Mouse (Mus musculus): Measurements from ENCODE around the gene Prc1. TPM values are rescaled to one million over a fixed set of nuclear protein-coding genes. Genes with fewer than 3 reads are reported as not detected.

Gene Prc1
- polyA plus RNA-seq, 1 experiment from 2014 or later = 47.7 TPM

DNA sequence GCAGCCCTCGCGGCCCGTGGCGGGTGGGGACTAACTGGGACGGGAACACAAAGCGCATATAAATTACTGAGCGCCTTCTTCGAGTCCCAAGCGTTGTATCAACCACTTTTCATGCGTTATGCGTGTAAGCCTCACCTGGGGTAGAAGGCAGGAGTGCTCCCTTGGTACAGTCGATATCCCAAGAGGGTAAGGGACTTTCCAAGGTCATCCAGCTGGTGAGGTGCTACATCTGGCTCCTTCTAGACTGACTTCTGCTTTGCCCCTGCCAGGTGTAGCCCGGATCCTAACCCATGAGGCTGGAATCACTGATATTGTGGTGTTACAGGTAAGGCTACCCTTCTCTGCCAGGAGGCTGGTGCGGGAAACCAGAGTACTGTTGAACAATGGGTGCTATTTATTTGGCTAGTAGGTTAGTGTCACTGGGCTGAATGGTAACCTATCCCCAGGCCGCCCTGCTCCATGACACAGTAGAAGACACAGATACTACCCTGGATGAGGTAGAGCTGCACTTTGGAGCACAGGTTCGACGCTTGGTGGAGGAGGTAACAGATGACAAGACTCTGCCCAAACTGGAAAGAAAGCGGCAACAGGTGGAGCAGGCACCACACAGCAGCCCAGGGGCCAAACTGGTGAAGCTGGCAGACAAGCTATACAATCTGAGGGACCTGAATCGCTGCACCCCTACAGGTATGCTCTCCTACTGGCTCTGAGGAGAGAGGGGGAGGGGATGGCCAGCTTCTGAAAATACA, 49.2 kb downstream of the Prc1 start:
- peaks cover 32% of the 10 kb centered on the region for H3K4me1 ChIP-seq (ENCODE audit: control insufficient read depth, insufficient read depth, low read length)
- peak overlapping the region; percentile 70 for H3K27ac ChIP-seq (replicated peaks; ENCODE audit: low read depth, low read length)
- 27% methylated on average over 19 of the region's 19 CpGs for WGBS
- DNase-seq (no peak), ATAC-seq (ENCODE audit: low FRiP score, low TSS enrichment) (peak; percentile 11; the same call in 1 of the 2 replicates)
- H3K9ac ChIP-seq (replicated peaks; ENCODE audit: low read length) = peak overlapping the region; percentile 70
- H3K36me3 ChIP-seq (ENCODE audit: control insufficient read depth, insufficient read depth, low read length) = no peaks in the 10 kb centered on the region
- peak overlapping the region; percentile 76 for H3K4me2 ChIP-seq (ENCODE audit: low read length)
- no peaks in the 10 kb centered on the region for H3K9me3 ChIP-seq (ENCODE audit: control insufficient read depth, low read length)
- no peaks in the 10 kb centered on the region for H3K27me3 ChIP-seq (ENCODE audit: control insufficient read depth, insufficient read depth, low read length)
- peak overlapping the region; percentile 44 for H3K4me3 ChIP-seq (replicated peaks; ENCODE audit: low read depth, low read length)

DNA sequence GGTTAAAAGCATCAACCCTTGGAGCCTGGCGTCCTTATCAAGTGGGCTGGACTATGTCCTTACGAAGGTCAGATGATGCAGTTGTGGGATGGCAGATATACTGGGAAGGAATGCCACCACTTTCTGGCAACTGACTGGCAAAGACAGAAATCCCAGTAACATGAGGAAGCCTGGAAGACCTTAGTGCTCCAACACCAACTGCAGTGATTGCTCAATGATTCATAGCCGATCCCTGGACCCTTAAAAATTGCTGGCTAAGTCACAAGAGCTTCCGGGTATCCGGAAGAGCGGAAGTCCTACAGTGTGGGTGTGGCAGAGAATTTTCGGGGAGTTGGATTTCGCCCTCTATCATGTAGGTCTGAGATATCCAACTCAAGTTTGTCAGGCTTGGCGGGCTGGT, 51.9 kb downstream of the Prc1 start:
- WGBS = 95% methylated on average over 9 of the region's 9 CpGs

DNA sequence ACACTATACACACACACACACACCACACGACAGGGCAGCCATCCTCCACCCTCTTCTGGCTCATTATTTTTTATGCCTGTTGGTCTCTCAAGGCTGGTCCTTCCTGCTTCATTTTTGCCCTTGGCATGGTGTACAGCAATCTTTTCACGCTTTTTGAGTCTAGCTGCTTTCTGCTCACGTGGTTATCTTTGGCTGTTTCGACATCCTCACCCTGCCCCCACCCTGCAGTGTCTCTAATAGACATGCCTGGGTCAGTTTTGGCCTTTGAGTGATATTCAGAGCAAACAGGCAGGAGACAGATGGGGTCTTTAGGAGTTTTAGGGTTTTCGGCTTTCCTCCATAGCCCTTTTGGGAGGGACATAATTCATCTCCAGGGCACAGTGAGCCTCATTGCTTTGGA, 52.6 kb downstream of the Prc1 start:
- H3K4me3 ChIP-seq (replicated peaks; ENCODE audit: low read depth, low read length) = no peak overlapping the region
- H3K9me3 ChIP-seq (ENCODE audit: control insufficient read depth, low read length) = no peaks in the 10 kb centered on the region
- H3K4me1 ChIP-seq (ENCODE audit: control insufficient read depth, insufficient read depth, low read length) = peaks cover 15% of the 10 kb centered on the region
- peaks cover 19% of the 10 kb centered on the region for H3K36me3 ChIP-seq (ENCODE audit: control insufficient read depth, insufficient read depth, low read length)
- H3K27me3 ChIP-seq (ENCODE audit: control insufficient read depth, insufficient read depth, low read length) = no peaks in the 10 kb centered on the region
- DNase-seq (no peak), ATAC-seq (ENCODE audit: low FRiP score, low TSS enrichment) (no peak)
- H3K9ac ChIP-seq (replicated peaks; ENCODE audit: low read length) = no peak overlapping the region
- H3K4me2 ChIP-seq (ENCODE audit: low read length) = no peak overlapping the region
- WGBS = 87% methylated on average over 5 of the region's 5 CpGs
- H3K27ac ChIP-seq (replicated peaks; ENCODE audit: low read depth, low read length) = no peak overlapping the region

More for the DNA sequence above, 51.9 kb downstream of the Prc1 start:
- DNase-seq (no peak), ATAC-seq (ENCODE audit: low FRiP score, low TSS enrichment) (no peak)
- Histone ChIP-seq H3K27ac (replicated peaks; ENCODE audit: low read depth, low read length) (no peak overlapping the region), H3K4me1 (ENCODE audit: control insufficient read depth, insufficient read depth, low read length) (peaks cover 21% of the 10 kb centered on the region), H3K4me2 (ENCODE audit: low read length) (no peak overlapping the region), H3K9me3 (ENCODE audit: control insufficient read depth, low read length) (no peaks in the 10 kb centered on the region), H3K36me3 (ENCODE audit: control insufficient read depth, insufficient read depth, low read length) (peaks cover 14% of the 10 kb centered on the region), H3K27me3 (ENCODE audit: control insufficient read depth, insufficient read depth, low read length) (no peaks in the 10 kb centered on the region), H3K4me3 (replicated peaks; ENCODE audit: low read depth, low read length) (no peak overlapping the region), H3K9ac (replicated peaks; ENCODE audit: low read length) (no peak overlapping the region)

DNA sequence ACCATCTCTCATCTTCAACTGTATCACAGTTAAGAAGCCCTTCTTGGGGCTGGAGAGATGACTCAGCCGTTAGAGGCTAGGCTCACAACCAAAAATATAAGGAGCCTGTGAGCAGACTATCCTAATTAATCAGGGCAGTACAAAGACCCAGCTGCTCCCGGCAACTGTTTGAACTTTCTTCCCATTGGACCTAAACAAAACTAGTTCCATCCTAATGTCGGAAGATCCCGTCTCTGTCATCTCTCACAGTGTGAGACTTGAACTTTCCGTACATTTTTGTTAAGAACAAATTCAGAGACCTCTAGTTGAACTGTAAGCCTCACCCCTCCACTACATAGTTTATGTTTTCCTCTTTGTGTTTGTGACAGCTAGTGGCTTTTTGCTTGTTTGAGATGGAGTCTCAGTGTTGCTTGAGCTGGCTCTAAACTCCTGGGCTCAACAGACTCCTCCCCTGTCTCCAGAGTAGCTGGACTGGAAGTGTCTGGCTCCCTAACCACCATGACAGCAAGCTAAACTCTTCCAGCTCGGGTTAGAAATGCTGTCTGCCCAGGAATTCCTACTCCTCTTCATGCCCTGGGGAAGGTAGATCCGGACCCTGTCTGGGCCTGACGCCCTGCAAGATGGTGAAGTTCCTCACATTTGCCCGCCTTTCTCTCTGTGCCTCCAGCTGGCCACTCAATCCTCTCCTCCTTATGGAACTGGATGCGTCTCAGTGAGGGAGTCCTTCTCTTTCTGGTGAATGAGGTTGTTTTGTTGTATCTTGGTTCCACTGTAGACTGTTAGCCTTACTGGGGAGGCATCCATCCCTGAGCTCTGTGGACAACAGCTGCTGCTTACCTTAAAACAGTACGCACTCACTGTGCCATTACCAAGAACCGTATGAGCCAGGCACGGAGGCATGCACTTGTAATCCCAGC, 53.7 kb downstream of the Prc1 start:
- Histone ChIP-seq H3K27ac (replicated peaks; ENCODE audit: low read depth, low read length) (no peak overlapping the region), H3K9me3 (ENCODE audit: control insufficient read depth, low read length) (no peaks in the 10 kb centered on the region), H3K36me3 (ENCODE audit: control insufficient read depth, insufficient read depth, low read length) (peaks cover 30% of the 10 kb centered on the region), H3K4me1 (ENCODE audit: control insufficient read depth, insufficient read depth, low read length) (peaks cover 6% of the 10 kb centered on the region; the same call in 1 of the 2 replicates), H3K4me3 (replicated peaks; ENCODE audit: low read depth, low read length) (no peak overlapping the region), H3K9ac (replicated peaks; ENCODE audit: low read length) (no peak overlapping the region), H3K27me3 (ENCODE audit: control insufficient read depth, insufficient read depth, low read length) (no peaks in the 10 kb centered on the region), H3K4me2 (ENCODE audit: low read length) (no peak overlapping the region)
- 77% methylated on average over 13 of the region's 13 CpGs for WGBS
- DNase-seq = no peak
- no peak for ATAC-seq (ENCODE audit: low FRiP score, low TSS enrichment)

DNA sequence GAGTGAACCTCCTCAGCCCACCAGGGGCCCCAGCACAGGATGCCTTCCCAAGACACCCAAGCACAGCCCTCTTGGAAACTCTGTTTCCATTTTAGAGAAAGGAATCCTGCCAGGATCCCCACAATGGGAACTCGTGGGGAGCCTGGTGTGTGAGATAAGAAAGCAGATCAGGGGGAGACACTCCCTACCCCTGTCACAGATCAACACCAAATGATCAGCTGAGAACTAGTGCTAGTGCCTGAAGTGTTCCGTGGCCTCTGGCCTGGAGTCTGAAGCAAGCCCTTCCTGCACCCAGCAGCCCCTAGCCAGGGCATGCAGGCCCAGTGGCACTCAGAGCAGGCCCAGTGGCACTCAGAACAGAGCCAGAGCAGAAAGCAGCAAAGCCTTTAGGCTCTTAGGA, 56.6 kb downstream of the Prc1 start:
- ATAC-seq (ENCODE audit: low FRiP score, low TSS enrichment) (no peak), DNase-seq (no peak)
- Histone ChIP-seq H3K27me3 (ENCODE audit: control insufficient read depth, insufficient read depth, low read length) (no peaks in the 10 kb centered on the region), H3K4me1 (ENCODE audit: control insufficient read depth, insufficient read depth, low read length) (no peaks in the 10 kb centered on the region), H3K4me3 (replicated peaks; ENCODE audit: low read depth, low read length) (no peak overlapping the region), H3K27ac (replicated peaks; ENCODE audit: low read depth, low read length) (no peak overlapping the region), H3K9ac (replicated peaks; ENCODE audit: low read length) (no peak overlapping the region), H3K9me3 (ENCODE audit: control insufficient read depth, low read length) (no peaks in the 10 kb centered on the region), H3K4me2 (ENCODE audit: low read length) (no peak overlapping the region), H3K36me3 (ENCODE audit: control insufficient read depth, insufficient read depth, low read length) (peaks cover 52% of the 10 kb centered on the region)
- 78% methylated on average over 2 of the region's 2 CpGs for WGBS

DNA sequence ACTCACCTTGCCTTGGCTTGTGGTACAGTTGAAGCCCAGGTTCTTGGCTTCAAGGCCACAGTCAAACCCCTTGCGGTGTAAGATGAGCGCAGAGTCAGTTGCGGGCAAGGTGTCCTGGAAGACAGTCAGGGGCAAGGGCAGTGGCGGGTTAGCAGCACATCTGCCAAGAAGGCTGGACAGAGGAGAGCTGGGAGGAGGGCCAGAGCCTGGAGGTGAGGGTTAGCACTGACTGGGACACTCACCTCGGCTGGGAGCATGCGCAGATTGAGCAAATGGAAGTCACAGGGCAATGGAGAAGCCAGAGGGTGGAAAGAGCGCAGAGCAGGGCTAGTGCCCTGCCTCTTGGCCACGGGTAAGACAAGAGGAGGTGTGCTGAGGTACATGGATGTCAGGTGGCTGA, 58.7 kb downstream of the Prc1 start:
- peaks cover 71% of the 10 kb centered on the region for H3K36me3 ChIP-seq (ENCODE audit: control insufficient read depth, insufficient read depth, low read length)
- no peaks in the 10 kb centered on the region for H3K4me1 ChIP-seq (ENCODE audit: control insufficient read depth, insufficient read depth, low read length)
- H3K27ac ChIP-seq (replicated peaks; ENCODE audit: low read depth, low read length) = no peak overlapping the region
- no peak for DNase-seq
- H3K9ac ChIP-seq (replicated peaks; ENCODE audit: low read length) = no peak overlapping the region
- no peaks in the 10 kb centered on the region for H3K27me3 ChIP-seq (ENCODE audit: control insufficient read depth, insufficient read depth, low read length)
- no peak for ATAC-seq (ENCODE audit: low FRiP score, low TSS enrichment)
- H3K9me3 ChIP-seq (ENCODE audit: control insufficient read depth, low read length) = no peaks in the 10 kb centered on the region
- 93% methylated on average over 8 of the region's 8 CpGs for WGBS
- no peak overlapping the region for H3K4me2 ChIP-seq (ENCODE audit: low read length)
- H3K4me3 ChIP-seq (replicated peaks; ENCODE audit: low read depth, low read length) = no peak overlapping the region

DNA sequence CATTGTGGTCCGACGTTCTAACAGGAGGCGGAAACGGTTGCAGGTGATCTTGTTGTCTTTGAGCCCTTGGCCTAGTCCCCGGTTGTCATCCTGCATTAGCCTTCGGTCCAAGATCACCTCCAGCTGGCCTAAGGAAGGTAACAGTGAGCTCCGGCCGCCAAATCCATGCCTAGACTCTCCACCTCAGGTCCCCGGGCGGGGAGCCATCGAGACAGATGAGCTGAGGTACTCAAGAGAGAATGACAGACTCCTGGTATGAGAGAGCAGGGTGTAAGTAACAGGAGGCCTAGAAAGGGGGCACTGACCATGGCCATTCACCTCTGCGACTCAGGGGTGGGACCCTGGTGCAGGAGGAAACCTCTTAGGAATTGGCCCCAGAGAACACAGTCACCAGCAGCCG, 62.1 kb downstream of the Prc1 start:
- Histone ChIP-seq H3K4me1 (ENCODE audit: control insufficient read depth, insufficient read depth, low read length) (no peaks in the 10 kb centered on the region), H3K9me3 (ENCODE audit: control insufficient read depth, low read length) (no peaks in the 10 kb centered on the region), H3K4me2 (ENCODE audit: low read length) (no peak overlapping the region), H3K9ac (replicated peaks; ENCODE audit: low read length) (no peak overlapping the region), H3K4me3 (replicated peaks; ENCODE audit: low read depth, low read length) (no peak overlapping the region), H3K27ac (replicated peaks; ENCODE audit: low read depth, low read length) (no peak overlapping the region; the same call in 1 of the 2 replicates), H3K36me3 (ENCODE audit: control insufficient read depth, insufficient read depth, low read length) (peaks cover 90% of the 10 kb centered on the region), H3K27me3 (ENCODE audit: control insufficient read depth, insufficient read depth, low read length) (no peaks in the 10 kb centered on the region)
- ATAC-seq (ENCODE audit: low FRiP score, low TSS enrichment) = no peak
- 89% methylated on average over 13 of the region's 13 CpGs for WGBS
- DNase-seq = no peak

DNA sequence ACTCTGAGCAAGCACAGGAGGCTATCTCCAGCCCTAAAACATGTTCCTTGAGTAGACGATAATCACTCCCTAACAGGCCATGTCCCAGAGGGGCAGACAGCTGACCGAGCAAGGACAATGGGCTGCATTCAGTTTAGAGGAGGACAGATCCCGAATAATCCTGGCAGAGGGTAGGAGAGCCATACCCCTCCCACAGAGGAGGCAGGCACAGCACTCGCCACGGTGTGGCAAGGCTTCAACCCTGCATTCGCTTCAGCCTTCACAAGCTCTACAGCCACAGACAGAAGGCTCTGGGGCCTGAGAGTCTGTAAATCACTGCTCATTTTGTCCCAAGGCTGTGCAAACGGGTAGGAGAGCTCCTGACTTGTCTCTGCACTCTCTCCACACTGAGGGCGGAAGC, 62.9 kb downstream of the Prc1 start:
- WGBS = 16% methylated on average over 8 of the region's 8 CpGs
- H3K27me3 ChIP-seq (ENCODE audit: control insufficient read depth, insufficient read depth, low read length) = no peaks in the 10 kb centered on the region
- no peak overlapping the region for H3K4me3 ChIP-seq (replicated peaks; ENCODE audit: low read depth, low read length)
- H3K4me1 ChIP-seq (ENCODE audit: control insufficient read depth, insufficient read depth, low read length) = no peaks in the 10 kb centered on the region
- peak; percentile 29 for DNase-seq
- peaks cover 91% of the 10 kb centered on the region for H3K36me3 ChIP-seq (ENCODE audit: control insufficient read depth, insufficient read depth, low read length)
- H3K9me3 ChIP-seq (ENCODE audit: control insufficient read depth, low read length) = no peaks in the 10 kb centered on the region
- no peak overlapping the region for H3K4me2 ChIP-seq (ENCODE audit: low read length)
- H3K27ac ChIP-seq (replicated peaks; ENCODE audit: low read depth, low read length) = no peak overlapping the region; the same call in 1 of the 2 replicates
- no peak for ATAC-seq (ENCODE audit: low FRiP score, low TSS enrichment)
- no peak overlapping the region for H3K9ac ChIP-seq (replicated peaks; ENCODE audit: low read length)
